Mouse (Mus musculus): Measurements from ENCODE around the gene Ttc24. TPM values are rescaled to one million over a fixed set of nuclear protein-coding genes. Genes with fewer than 3 reads are reported as not detected.

The Ttc24 gene
- not detected in 2 replicates for polyA plus RNA-seq (2015; fragmentation: Nextera tagmentation; extraction: Ambion mirVana)

GRCm38 (mm10) chr3:88078204-88078603 is at the start of gene Ttc24:
Ttc24 (minus strand) TSS chr3:88078304.
- Histone ChIP-seq H3K4me3 (replicated peaks) (no peak within 1 kb of the TSS), H3K27ac (no peak within 1 kb of the TSS)
- no peak for ATAC-seq (replicated peaks; ENCODE audit: low FRiP score)

GRCm38 (mm10) chr3:88127636-88128035 is 49.5 kb upstream of the Ttc24 start:
- no peaks in the 10 kb centered on the region for H3K36me3 ChIP-seq
- WGBS, result 73% methylated on average over 3 of the region's 3 CpGs
- H3K9ac ChIP-seq, result no peak overlapping the region
- ATAC-seq (replicated peaks; ENCODE audit: low FRiP score), result no peak
- no peak overlapping the region for H3K27ac ChIP-seq
- no peaks in the 10 kb centered on the region for H3K27me3 ChIP-seq
- H3K9me3 ChIP-seq (replicated peaks), result no peaks in the 10 kb centered on the region
- H3K4me1 ChIP-seq, result no peaks in the 10 kb centered on the region
- no peak overlapping the region for H3K4me3 ChIP-seq (replicated peaks)
- H3K4me2 ChIP-seq, result no peak overlapping the region

More at GRCm38 (mm10) chr3:88078204-88078603, at the start of gene Ttc24:
- Histone ChIP-seq H3K36me3 (no peaks in the 10 kb centered on the region), H3K9ac (no peak within 1 kb of the TSS), H3K4me1 (peaks cover 17% of the 10 kb centered on the region), H3K27me3 (no peaks in the 10 kb centered on the region), H3K9me3 (replicated peaks) (no peaks in the 10 kb centered on the region), H3K4me2 (no peak within 1 kb of the TSS)
- 65% methylated on average over 4 of the region's 4 CpGs for WGBS

- 61% methylated on average over 7 of the region's 7 CpGs for WGBS
- Histone ChIP-seq H3K4me2 (no peak overlapping the region), H3K4me1 (no peaks in the 10 kb centered on the region), H3K27me3 (no peaks in the 10 kb centered on the region), H3K9me3 (replicated peaks) (no peaks in the 10 kb centered on the region), H3K27ac (no peak overlapping the region), H3K9ac (no peak overlapping the region), H3K4me3 (replicated peaks) (no peak overlapping the region), H3K36me3 (no peaks in the 10 kb centered on the region)
- ATAC-seq (replicated peaks; ENCODE audit: low FRiP score), result no peak
Measured at GRCm38 (mm10) chr3:88126181-88126580, 48.1 kb upstream of the Ttc24 start.

DNA sequence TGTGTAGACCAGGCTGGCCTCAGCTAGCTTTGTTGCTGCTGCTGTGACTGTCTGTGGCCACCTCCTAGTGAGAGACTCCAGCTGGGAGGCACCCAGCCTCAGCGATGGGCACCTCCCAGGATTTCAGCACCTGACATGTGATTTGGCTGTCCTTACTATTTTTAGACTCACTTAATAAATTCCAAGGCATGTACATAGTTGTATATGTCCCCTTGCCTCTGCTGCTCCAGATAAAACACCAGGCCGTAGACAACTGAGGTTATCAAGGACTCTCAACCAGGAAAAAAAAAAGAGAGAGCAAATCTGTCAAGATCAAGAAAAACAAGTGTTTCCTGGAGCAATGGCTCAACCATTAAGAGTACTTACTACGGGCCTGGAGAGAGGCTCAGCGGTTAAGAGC is 47.1 kb upstream of the Ttc24 start:
- Histone ChIP-seq H3K9me3 (replicated peaks) (no peaks in the 10 kb centered on the region), H3K27ac (no peak overlapping the region), H3K4me2 (no peak overlapping the region), H3K36me3 (peaks cover 10% of the 10 kb centered on the region), H3K9ac (no peak overlapping the region), H3K4me3 (replicated peaks) (no peak overlapping the region), H3K27me3 (no peaks in the 10 kb centered on the region), H3K4me1 (0 out of 2 replicates have a peak, but pooled peaks cover 2% of the 10 kb centered on the region)
- ATAC-seq (replicated peaks; ENCODE audit: low FRiP score), result no peak
- 55% methylated on average over 4 of the region's 4 CpGs for WGBS

DNA sequence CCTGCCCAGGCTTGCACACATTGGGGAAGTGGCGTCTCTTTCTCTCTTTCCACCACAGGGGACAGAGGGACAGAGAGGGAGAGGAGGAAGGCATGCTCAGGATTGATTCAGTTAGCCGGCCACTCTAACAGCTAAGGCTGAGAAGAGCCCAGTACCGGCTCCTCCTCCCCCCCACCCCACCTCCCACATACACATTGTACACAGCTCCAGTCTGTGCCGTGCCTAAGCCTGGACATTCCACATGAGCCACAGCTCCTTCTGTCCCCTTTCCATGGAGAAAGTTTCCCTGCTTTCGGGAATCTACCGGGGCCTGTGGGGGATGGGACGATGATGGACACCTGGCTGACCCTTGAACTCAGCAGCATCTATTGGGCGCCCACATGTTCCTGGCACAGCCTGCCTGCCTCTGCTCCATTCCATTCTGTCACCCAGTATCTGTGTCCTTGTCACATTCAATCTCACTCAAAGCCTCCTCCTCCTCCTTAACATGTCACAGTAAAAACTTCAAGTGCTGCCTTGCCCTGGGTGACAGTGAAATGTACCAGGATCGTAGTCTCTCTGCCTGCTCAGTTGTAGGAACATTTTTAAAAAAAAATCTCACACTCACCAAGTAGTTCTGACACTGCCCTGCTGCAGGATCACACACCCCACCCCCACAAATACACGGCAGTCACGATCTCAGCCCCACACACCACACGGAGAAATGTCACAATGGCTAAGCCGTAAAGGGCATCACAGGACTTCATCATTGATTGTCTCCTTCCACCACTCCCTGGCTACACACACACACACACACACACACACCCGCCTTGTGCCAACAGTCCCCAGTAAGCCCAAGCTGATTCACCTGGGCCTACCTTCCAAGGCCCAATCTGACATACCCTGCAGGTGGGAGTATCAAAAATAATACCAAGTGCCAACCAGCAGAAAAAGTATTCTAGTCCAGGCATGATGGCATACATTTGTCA is 43.3 kb upstream of the Ttc24 start:
- ATAC-seq (replicated peaks; ENCODE audit: low FRiP score), result no peak

DNA sequence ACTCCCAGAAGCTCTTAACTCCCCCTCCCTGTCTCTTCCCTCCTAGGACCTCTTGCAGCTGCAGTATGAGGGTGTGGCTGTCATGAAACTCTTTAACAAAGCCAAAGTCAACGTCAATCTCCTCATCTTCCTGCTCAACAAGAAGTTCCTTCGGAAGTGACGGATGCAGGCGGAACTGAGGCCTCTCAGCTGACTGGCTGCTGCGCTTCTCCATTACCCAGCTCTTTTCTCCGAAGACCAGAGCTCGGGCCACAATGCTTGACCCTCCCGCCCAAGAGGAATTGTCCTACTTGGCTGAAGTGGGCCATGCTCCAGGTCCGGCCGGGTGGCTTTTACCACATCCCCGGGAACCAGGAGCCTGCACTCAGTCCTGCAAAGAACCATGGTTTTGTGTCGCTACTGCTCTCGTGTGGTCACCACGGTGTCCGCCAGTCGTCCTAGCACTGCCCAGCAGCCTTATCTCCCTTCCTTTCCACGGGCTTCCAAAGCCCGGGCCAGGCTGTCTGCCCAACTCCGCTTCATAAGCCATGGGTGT is 42.1 kb upstream of the Ttc24 start:
- Histone ChIP-seq H3K9me3 (replicated peaks) (no peaks in the 10 kb centered on the region), H3K27ac (no peak overlapping the region), H3K4me1 (0 out of 2 replicates have a peak, but pooled peaks cover 2% of the 10 kb centered on the region), H3K4me2 (no peak overlapping the region), H3K27me3 (no peaks in the 10 kb centered on the region), H3K9ac (no peak overlapping the region), H3K4me3 (replicated peaks) (no peak overlapping the region), H3K36me3 (peaks cover 57% of the 10 kb centered on the region)
- WGBS, result 82% methylated on average over 19 of the region's 19 CpGs
- no peak for ATAC-seq (replicated peaks; ENCODE audit: low FRiP score)

More for the DNA sequence above, 43.3 kb upstream of the Ttc24 start:
- no peak overlapping the region for H3K27ac ChIP-seq
- H3K4me1 ChIP-seq, result 0 out of 2 replicates have a peak, but pooled peaks cover 2% of the 10 kb centered on the region
- peaks cover 47% of the 10 kb centered on the region for H3K36me3 ChIP-seq
- no peak overlapping the region for H3K4me3 ChIP-seq (replicated peaks)
- no peaks in the 10 kb centered on the region for H3K27me3 ChIP-seq
- no peaks in the 10 kb centered on the region for H3K9me3 ChIP-seq (replicated peaks)
- no peak overlapping the region for H3K4me2 ChIP-seq
- WGBS, result 71% methylated on average over 14 of the region's 14 CpGs
- no peak overlapping the region for H3K9ac ChIP-seq

GRCm38 (mm10) chr3:88114396-88114795 is 36.3 kb upstream of the Ttc24 start:
- ATAC-seq (replicated peaks; ENCODE audit: low FRiP score), result no peak
- no peak overlapping the region for H3K4me3 ChIP-seq (replicated peaks)
- no peaks in the 10 kb centered on the region for H3K27me3 ChIP-seq
- WGBS, result 93% methylated on average over 12 of the region's 12 CpGs
- no peak overlapping the region for H3K9ac ChIP-seq
- H3K27ac ChIP-seq, result no peak overlapping the region
- no peaks in the 10 kb centered on the region for H3K4me1 ChIP-seq
- H3K4me2 ChIP-seq, result no peak overlapping the region
- H3K9me3 ChIP-seq (replicated peaks), result no peaks in the 10 kb centered on the region
- H3K36me3 ChIP-seq, result peaks cover 96% of the 10 kb centered on the region

DNA sequence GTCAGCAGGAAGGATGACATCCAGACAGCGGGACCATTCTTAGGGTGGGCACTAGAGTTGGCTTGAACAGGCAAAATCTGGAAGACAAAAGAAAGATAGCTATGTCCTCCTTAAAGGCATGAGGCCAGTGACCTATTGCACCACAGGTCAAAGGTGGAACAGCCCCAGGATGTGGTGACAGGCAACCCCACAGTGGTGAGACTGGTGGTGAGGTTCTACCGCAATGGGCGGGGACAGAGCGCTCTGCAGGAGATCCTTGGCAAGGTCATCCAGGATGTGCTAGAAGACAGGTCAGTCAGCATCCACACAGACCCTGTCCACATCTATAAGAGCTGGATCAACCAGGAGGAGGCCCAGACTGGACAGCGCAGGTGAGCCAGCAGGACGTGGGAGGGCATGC is 31.0 kb upstream of the Ttc24 start:
- Histone ChIP-seq H3K4me2 (no peak overlapping the region), H3K4me3 (replicated peaks) (no peak overlapping the region), H3K27ac (no peak overlapping the region), H3K27me3 (no peaks in the 10 kb centered on the region), H3K9ac (no peak overlapping the region), H3K36me3 (peaks cover 98% of the 10 kb centered on the region), H3K9me3 (replicated peaks) (no peaks in the 10 kb centered on the region), H3K4me1 (no peaks in the 10 kb centered on the region)
- ATAC-seq (replicated peaks; ENCODE audit: low FRiP score), result no peak
- WGBS, result 92% methylated on average over 6 of the region's 6 CpGs

DNA sequence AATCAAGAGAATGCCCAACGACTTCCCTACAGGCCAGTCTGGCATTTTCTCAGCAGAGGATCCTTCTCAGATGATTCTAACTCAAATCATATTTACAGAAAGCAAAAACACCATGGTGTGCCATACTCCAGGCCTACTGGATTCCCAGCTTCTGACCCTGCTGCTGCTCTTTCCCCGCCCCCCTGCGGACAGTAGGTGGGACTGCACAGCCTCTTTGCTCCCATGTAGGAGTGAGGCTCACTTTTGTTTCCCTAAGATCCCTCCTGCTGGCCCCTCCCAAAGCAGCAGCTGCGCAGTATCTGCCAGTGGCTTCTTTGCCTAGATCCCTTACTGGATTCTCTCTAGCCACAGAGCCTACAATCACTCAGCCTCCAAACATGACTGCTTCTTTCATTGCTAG is 28.0 kb upstream of the Ttc24 start:
- H3K9ac ChIP-seq, result no peak overlapping the region
- WGBS, result 89% methylated on average over 4 of the region's 4 CpGs
- no peak overlapping the region for H3K4me3 ChIP-seq (replicated peaks)
- H3K36me3 ChIP-seq, result peaks cover 100% of the 10 kb centered on the region
- no peaks in the 10 kb centered on the region for H3K9me3 ChIP-seq (replicated peaks)
- no peak overlapping the region for H3K27ac ChIP-seq
- H3K27me3 ChIP-seq, result no peaks in the 10 kb centered on the region
- no peak overlapping the region for H3K4me2 ChIP-seq
- no peaks in the 10 kb centered on the region for H3K4me1 ChIP-seq
- no peak for ATAC-seq (replicated peaks; ENCODE audit: low FRiP score)

DNA sequence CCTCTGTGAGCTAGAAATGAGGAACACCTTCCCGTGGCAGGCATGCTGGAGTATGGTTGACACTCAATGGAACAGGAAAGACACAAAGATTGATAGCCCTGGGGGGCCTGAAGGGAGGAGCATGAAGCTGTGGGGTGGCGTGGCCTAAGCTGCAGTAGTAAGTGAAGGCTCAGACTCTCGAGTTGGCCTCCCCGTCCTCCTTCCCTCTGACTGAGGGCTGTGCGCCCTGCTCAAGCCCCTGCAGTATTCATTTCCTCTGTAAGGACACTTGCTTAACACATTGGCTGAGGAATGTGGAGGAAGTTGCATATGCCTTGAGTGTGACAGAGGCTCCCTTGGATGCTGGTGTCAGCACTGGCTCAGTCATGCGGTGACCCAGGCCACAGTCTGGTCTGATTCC is 24.5 kb upstream of the Ttc24 start:
- no peak overlapping the region for H3K4me3 ChIP-seq (replicated peaks)
- no peaks in the 10 kb centered on the region for H3K27me3 ChIP-seq
- H3K4me2 ChIP-seq, result no peak overlapping the region
- no peaks in the 10 kb centered on the region for H3K9me3 ChIP-seq (replicated peaks)
- WGBS, result 71% methylated on average over 6 of the region's 6 CpGs
- peak overlapping the region; percentile 63; the same call in 1 of the 2 replicates for H3K27ac ChIP-seq
- peak; percentile 22; the same call in 1 of the 2 replicates for ATAC-seq (replicated peaks; ENCODE audit: low FRiP score)
- H3K4me1 ChIP-seq, result no peaks in the 10 kb centered on the region
- H3K36me3 ChIP-seq, result peaks cover 93% of the 10 kb centered on the region
- no peak overlapping the region for H3K9ac ChIP-seq

GRCm38 (mm10) chr3:88102196-88102595 is 24.1 kb upstream of the Ttc24 start:
- no peaks in the 10 kb centered on the region for H3K9me3 ChIP-seq (replicated peaks)
- 81% methylated on average over 6 of the region's 6 CpGs for WGBS
- H3K27ac ChIP-seq, result peak overlapping the region; percentile 63; the same call in 1 of the 2 replicates
- no peaks in the 10 kb centered on the region for H3K4me1 ChIP-seq
- ATAC-seq (replicated peaks; ENCODE audit: low FRiP score), result peak; percentile 29; the same call in 1 of the 2 replicates
- H3K27me3 ChIP-seq, result no peaks in the 10 kb centered on the region
- H3K4me3 ChIP-seq (replicated peaks), result no peak overlapping the region
- H3K4me2 ChIP-seq, result no peak overlapping the region
- H3K9ac ChIP-seq, result no peak overlapping the region
- H3K36me3 ChIP-seq, result peaks cover 93% of the 10 kb centered on the region

- Histone ChIP-seq H3K9me3 (replicated peaks) (no peaks in the 10 kb centered on the region), H3K4me1 (no peaks in the 10 kb centered on the region), H3K4me3 (replicated peaks) (no peak overlapping the region), H3K4me2 (no peak overlapping the region), H3K36me3 (peaks cover 93% of the 10 kb centered on the region), H3K9ac (no peak overlapping the region), H3K27ac (0 out of 2 replicates have a peak overlapping the region, but pooled peaks have one; percentile 63), H3K27me3 (no peaks in the 10 kb centered on the region)
- no peak for ATAC-seq (replicated peaks; ENCODE audit: low FRiP score)
- 88% methylated on average over 7 of the region's 7 CpGs for WGBS
Measured at GRCm38 (mm10) chr3:88101736-88102135, 23.6 kb upstream of the Ttc24 start.

Data from kidney, embryonic 15.5 days (tissue).